Mouse (Mus musculus): ENCODE measurements around the gene Daam2.
A peak's percentile ranks its signal among the peaks of the same experiment; 100 is the strongest.

The Daam2 gene

DNA sequence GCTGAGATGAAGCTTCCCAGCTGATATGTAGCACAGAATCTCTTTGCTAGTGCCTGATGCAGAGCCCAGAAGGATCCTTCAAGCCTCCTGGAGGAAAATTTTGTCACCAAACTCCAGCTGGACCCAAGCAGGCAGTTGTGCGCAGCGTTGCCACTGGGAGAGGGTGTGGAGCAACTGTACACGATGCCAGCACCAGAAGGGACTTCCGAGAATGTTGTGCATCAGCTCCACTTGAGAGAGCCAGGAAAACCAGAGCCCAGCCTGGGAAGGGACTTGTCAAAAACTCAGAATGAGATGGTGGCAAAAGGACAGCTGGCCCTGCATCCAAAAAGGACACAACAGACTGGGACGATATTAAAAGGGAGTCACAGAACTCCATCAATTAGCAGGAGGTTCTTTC is 32.5 kb downstream of the Daam2 start:
- no peak for DNase-seq (ENCODE audit: low read depth)

DNA sequence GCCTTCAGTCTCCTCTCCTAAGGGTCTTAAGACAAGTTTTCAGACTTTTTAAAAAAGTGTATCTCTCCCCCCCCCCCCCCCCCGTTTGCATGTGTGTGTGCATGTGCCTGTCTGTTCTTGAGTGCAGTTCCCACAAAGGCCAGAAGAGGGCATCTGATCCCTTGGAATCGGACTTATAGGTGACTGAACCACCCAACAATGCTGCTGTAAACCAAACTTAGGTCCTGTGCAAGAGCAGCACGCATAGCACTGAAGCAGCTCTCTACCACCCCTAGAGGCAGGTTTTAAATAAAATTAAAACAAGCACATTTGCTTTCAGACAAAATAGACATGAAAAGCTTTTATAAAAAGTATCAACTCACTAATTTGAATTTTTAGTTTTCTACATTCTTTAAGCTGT is 33.9 kb downstream of the Daam2 start:
- DNase-seq (ENCODE audit: low read depth), result peak; percentile 80

DNA sequence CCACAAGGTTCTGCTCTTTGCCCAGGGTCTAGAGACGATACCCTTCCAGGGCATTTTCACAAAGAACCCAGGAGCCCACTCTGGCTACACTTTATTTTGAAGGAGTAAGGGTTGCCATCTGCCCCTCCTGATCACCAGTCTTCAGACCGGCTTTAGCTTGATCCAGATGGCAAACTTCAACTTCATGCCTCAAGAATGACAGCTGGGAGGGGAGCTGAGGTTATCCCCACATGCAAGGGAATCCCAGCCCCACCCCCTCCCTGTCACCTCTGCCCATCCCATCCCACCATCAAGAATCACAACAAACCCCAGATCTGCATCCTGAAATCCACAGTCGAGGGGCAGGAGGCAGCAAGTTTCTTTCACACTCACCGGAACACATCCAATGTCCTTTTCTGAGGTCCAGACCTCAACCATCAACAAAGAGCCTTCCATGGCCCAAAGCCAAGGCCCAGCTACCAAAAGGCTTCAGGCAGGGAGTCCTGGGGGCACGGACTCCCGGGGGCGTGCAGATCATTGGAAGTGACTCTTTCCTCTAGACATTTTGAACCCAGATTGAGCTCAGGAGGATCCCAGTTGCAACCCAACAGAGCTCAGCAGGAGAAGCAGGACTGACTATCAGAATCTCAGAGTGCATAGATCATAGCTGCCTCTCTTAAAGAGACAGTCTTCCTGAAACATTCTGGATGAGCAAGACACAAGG is 35.5 kb downstream of the Daam2 start:
- peak; percentile 35 for DNase-seq (ENCODE audit: low read depth)

DNA sequence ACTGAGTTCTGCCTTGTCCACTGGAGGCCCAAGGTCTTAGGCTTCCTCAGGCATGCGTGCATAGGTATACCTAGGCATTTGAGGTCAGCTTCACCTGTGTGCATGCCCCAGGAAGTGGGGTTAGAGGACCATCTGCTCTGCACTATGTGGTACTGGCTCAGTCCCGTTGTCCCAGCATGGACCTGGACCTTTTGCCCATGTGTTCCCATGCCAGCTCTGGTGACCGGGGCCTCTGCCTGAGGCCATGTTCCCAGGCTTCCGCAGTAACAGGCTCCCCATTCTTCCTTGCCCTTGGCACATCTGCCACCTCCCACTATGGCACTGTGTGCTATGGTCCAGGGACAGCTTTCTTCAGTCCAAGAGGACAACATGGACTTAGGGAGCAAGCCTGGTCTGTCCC is 36.1 kb downstream of the Daam2 start:
- DNase-seq (ENCODE audit: low read depth), result no peak

- no peak for DNase-seq (ENCODE audit: low read depth)
These were observed 37.6 kb downstream of the Daam2 start for GRCm38 (mm10) chr17:49526566-49526965.

DNA sequence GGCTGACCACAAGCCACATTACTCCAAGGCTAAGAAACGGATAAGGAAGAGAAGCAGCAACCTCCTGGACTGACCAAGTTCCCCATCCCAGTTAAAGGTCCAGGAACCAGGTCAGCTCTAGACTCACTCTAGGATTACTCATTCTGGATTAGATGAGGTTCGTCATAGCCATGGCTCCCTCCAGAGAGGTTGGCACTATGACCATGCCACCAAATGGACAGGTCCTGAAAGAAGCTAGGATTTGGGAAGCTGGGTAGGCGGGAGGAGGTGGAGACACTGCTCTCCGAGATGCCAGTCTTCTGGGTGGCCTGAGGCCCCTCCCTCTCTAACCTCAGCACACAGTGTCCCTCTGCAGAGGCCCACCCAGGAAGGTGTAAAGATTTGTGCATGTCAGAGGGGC is 38.2 kb downstream of the Daam2 start:
- DNase-seq (ENCODE audit: low read depth), result no peak

GRCm38 (mm10) chr17:49524584-49524983 is 39.6 kb downstream of the Daam2 start:
- DNase-seq (ENCODE audit: low read depth), result no peak

DNA sequence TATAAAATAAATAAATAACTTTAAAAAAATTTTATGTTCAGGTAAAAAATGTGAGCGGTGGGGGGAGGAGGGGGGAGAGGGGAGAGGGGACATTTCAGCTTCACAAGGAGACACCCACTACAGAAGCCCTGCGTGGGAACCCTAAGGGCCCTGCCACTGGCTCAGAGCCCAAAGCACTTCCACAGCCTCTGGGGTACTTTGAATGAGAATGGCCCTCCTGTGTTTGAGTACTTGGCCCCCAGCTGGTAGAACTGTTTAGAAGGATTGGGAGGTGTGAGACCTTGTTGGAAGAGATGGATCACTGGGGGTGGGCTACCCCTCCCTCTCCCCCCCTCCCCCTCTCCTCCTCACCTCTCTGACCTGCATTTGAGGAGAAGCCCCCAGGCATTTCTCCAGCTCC is 41.7 kb downstream of the Daam2 start:
- no peak for DNase-seq (ENCODE audit: low read depth)

- DNase-seq (ENCODE audit: low read depth), result no peak
These were observed 42.1 kb downstream of the Daam2 start for GRCm38 (mm10) chr17:49522002-49522401.

DNA sequence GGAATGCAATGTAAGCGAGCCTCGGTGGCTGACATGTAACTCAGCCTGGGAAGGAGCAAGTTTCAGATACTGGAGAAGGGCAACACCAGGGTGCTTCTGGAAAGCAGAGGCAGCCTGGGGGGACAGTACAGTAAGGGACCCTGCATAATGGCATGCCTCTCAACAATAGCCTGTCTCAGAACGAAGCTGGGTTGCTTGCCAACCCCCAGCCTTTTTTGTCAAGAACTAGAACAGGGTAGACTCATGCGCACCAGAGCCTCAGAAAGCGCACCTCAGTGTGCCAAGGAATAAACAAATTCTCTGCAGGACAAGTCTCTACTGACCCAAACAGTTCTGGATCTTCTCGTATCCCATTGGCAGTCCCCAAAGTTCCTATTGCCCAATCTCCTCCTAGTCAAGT is 43.5 kb downstream of the Daam2 start:
- no peak for DNase-seq (ENCODE audit: low read depth)

GRCm38 (mm10) chr17:49519576-49520247 is 44.4 kb downstream of the Daam2 start:
- peak; percentile 58 for DNase-seq (ENCODE audit: low read depth)

- no peak for DNase-seq (ENCODE audit: low read depth)
These were observed 47.1 kb downstream of the Daam2 start for GRCm38 (mm10) chr17:49517091-49517490.

DNA sequence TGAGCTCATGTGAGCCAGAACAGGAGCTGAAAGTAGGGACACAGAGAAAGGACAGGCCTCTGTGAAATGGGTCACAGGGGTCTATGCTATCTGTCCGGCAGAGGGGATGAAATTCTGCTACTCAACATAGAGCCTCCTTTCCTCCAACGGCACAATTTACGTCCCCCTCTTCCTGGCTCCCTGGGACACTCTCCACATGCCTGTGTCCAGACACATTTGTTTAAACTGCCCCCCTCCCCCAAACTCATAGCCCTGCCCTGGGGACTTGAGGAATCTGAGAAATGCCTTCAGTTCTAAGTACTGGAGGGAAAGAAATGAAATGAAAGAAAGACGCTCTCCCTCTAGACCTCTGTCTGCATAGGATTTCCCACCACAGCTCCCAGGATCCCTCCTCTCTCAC is 48.5 kb downstream of the Daam2 start:
- DNase-seq (ENCODE audit: low read depth), result no peak

GRCm38 (mm10) chr17:49515141-49515540 is 49.0 kb downstream of the Daam2 start:
- peak; percentile 46 for DNase-seq (ENCODE audit: low read depth)

DNA sequence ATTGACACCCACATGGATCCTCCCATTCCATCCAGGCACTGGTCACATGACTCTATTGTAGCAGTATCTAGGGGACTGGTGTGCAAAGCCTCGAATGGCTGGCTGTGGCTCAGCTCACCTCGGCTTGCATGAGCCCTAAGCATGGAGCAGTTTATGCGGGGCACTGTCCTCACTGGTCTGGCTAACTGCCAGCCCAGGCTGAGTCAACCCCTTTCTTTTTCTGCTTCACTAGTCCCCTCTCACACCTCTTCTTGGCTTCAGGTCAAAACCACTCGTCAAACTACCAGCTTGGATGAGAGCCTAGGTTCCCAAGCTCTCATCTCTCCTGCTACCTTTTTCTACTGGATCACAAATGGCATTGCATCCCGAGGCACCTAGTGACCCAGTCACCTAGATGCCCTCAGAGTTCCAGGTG is 51.5 kb downstream of the Daam2 start:
- peak; percentile 69 for DNase-seq (ENCODE audit: low read depth)

DNA sequence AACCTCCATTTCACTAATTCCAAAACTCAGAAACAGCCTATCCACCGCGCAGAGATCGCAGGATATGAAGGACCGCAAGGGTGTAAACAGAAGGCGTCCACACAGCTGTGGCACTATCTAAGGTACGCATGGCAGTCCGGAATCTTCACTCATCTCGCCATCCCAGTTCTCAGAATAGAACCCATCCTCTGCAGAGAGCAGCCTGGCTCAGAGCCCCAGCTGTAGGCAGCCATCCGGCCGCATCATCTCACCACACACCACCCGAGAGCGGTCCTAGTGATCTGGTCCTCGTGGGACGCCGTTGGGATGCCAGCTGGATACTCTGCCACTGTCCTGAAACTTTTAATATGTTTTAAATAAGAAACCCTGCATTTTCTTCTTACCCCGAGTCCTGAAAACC is 54.7 kb downstream of the Daam2 start:
- DNase-seq (ENCODE audit: low read depth), result no peak

GRCm38 (mm10) chr17:49503246-49503900 is 60.8 kb downstream of the Daam2 start:
- no peak for DNase-seq (ENCODE audit: low read depth)

GRCm38 (mm10) chr17:49500234-49500633 is 63.9 kb downstream of the Daam2 start:
- DNase-seq (ENCODE audit: low read depth), result no peak

DNA sequence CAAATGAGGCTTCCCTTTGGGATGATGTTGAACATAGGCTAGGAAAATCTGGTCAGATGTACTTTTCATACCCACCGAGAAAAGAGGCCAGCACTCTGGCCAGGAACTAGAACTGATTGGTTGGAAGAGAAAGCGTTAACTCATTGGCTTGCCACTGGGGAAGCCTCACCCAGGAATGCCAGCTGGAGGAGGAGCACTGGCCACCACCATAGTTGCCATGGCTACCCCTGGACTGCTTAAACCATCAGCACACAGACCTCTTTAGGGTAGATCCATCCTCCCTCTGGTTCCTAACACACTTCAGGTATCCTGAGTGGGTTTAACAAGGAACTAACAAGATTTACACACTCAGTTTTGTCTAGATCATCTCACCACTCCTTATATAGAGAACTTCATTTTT is 64.5 kb downstream of the Daam2 start:
- DNase-seq (ENCODE audit: low read depth), result no peak

GRCm38 (mm10) chr17:49498169-49498568 is 66.0 kb downstream of the Daam2 start:
- no peak for DNase-seq (ENCODE audit: low read depth)

- no peak for DNase-seq (ENCODE audit: low read depth)
These were observed 70.9 kb downstream of the Daam2 start for GRCm38 (mm10) chr17:49493276-49493675.

DNA sequence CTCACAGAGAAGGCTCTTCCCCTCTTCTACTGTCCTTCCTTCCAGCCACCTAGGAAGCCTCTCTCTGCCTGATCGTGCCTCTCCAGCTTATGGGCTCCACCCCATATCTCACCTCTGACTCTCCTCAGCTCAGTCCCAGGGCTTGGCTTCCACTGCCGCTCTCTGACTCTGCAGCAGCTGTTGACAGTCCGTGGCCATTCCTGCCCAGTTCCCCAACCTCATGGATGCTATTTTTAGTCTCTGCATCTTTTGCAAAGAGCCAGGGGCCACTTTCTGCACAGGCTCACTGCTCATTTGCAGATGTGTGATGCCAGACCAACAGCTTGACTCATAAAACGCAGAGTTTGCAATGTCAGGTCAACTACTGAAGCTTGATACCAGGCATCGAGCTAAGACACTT is 75.0 kb downstream of the Daam2 start:
- DNase-seq (ENCODE audit: low read depth), result peak; percentile 89

GRCm38 (mm10) chr17:49484435-49484834 is 79.7 kb downstream of the Daam2 start:
- DNase-seq (ENCODE audit: low read depth), result peak; percentile 55

Measured in NIH3T3 (cell line).